Mouse (Mus musculus) right cerebral cortex, postnatal 14 days (tissue): ENCODE measurements around the gene Triap1.
"Not testable (repeated sequence)": the region's sequence is repeated elsewhere in the genome, so short reads cannot be mapped to it uniquely, and the experiment has no call there.

ENCODE experiments used
- DNase-seq: peaks from one replicate; pipeline ENCODE4 v3.0.0; 2022

Triap1 gene

GRCm38 (mm10) chr5:115340577-115341313 lies at the start of gene Triap1, which contains the start of gene Gatc:
TSS of gene Triap1 (plus strand) at chr5:115341225.
TSS of gene Gatc (minus strand) at chr5:115341178.
- DNase-seq, result peak; percentile 93

DNA sequence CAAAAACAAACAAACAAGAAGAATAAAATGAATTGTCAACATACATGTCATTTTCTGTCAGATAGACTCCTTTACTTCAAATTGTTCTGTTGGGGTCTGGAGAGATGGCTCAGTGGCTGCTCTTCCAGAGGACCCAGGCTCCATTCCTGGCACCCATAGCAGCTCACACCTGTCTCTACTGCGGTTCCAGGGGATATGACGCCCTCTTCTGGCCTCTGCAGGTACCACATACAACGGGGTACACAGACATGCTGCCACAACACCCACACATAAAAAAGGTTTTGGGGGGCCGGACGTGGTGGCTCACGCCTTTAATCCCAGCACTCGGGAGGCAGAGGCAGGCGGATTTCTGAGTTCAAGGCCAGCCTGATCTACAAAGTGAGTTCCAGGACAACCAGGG lies 46.9 kb upstream of the Triap1 start:
- no peak for DNase-seq

DNA sequence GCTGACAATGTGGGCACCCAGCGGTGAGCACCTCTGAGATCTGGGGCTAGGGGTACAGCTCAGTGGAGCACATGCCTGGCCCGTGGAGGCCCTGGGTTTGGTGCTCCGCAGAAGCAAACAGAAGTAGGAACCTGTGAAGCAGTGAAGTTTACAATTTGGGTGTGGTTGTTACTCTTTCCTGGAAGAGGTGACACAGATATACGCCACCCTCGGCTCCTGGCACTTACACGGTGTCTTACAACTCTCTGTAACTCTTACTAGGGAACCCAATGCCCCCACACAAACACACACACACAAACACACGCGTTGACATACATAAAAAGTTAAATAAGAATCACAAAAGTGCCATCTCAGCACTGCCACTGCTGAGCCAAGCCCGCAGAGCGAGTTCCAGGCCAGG lies 44.7 kb upstream of the Triap1 start:
- DNase-seq, result no peak

DNA sequence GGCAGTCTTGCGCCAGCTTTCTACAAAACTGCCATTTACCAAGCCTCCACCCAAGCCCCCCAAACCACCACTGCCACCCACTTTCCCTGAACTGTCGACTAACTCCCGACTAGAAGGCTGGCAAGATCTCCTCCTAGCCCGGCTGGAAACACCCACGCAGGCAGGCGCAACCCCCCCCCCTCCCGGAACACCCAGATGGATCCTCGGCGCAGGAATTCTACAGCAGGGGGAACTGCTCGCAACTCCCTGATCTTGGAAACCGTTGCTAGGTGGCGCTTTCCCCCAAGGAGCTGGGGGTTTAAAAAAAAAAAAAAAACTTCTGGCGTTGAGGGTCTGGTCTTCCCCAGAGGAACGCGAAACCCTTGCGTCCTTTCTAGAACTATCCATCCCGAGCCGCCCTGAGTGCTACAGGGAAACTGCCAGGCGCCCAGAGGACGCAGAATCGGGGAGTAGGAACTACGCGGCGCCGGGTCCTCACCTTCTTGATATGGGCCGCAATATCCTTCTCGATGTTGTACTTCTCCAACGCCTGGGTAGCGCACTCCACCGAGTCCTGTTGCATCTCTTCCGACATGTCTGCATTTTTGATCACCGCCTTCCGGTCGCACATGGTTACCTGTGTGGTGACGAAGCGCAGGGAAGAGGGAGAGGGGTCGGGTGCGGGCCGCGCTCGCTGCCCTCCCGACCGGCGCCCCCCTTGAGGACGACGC lies 40.8 kb upstream of the Triap1 start:
- peak; percentile 65 for DNase-seq

GRCm38 (mm10) chr5:115300792-115301614 lies 40.0 kb upstream of the Triap1 start, which contains the start of gene Dynll1:
TSS of gene Dynll1 (minus strand) at chr5:115300999.
- DNase-seq, result peak; percentile 99

DNA sequence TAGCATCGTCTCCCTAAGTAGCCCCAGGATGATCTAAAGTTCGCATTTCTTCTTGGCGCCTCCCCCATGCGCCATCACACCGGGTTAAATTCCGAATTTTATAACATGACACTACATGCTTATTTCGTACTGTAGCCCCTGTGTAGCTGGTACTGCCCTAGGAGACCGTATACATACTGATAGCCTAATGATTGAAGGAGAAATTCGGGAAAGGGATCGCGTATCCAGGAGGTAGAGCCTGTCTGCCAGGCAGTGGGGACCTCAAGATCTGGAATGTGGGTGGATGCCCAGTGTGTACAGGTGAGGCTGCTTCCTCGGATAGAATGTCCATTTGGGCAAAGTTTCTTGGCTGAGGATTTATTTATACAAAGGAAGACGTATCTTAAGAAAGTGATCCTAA lies 39.4 kb upstream of the Triap1 start:
- no peak for DNase-seq

- DNase-seq, result not testable (repeated sequence)
Measured at GRCm38 (mm10) chr5:115302190-115302589, 38.8 kb upstream of the Triap1 start.

- no peak for DNase-seq
Measured at GRCm38 (mm10) chr5:115312354-115312753, 28.7 kb upstream of the Triap1 start.

- DNase-seq, result no peak
Measured at GRCm38 (mm10) chr5:115312816-115313667, 28.0 kb upstream of the Triap1 start.

GRCm38 (mm10) chr5:115313668-115313943 lies 27.4 kb upstream of the Triap1 start:
- no peak for DNase-seq

- DNase-seq, result no peak
Measured at GRCm38 (mm10) chr5:115316968-115317644, 23.9 kb upstream of the Triap1 start.

- DNase-seq, result no peak
Measured at GRCm38 (mm10) chr5:115317645-115318328, 23.2 kb upstream of the Triap1 start.

DNA sequence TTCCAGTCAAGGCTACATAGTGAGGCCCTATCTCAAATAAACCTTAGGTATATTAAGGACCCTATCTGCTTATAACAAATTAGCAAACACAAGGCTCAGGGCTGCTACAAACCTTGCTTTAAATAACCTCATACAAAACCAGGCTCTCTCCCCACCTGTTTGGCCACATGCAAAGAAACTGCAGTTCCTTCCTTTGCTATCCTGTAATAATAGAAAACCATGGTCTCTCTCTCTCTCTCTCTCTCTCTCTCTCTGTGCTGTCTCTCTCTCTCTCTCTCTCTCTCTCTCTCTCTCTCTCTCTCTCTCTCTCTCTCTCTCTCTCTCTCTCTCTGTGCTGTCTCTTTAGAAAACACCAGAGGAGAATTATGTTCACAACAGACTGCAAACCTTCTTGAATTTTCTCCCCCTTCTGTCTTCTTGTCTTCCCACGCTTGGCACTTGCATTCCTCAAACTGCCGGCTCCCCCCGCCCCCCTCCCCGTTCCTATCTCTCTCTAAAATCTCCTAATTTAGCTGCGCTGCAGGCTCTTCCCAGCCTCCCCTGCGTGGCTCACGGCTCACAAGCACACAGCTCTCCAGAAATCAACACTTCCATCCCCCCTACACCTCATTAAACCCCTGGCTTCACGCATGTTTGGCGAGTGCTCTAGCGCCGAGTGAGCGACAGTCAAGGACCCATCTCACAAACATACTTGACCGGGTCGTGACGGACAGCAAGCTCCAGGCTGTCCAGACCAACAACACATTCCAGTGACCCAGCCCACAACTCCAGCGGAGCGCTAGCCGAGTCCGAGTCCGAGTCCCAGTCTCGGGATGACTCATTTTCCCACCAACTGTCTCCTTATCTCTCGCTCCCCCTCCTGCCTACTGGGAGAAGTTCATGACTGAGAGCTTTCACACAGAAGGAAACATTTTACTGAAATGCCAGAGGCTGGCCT lies 21.8 kb upstream of the Triap1 start:
- peak; percentile 59 for DNase-seq

GRCm38 (mm10) chr5:115326256-115326831 lies 14.7 kb upstream of the Triap1 start:
- DNase-seq, result no peak

GRCm38 (mm10) chr5:115326875-115327609 lies 14.0 kb upstream of the Triap1 start, which contains the start of gene Srsf9:
TSS of gene Srsf9 (plus strand) at chr5:115327177.
- peak; percentile 93 for DNase-seq

DNA sequence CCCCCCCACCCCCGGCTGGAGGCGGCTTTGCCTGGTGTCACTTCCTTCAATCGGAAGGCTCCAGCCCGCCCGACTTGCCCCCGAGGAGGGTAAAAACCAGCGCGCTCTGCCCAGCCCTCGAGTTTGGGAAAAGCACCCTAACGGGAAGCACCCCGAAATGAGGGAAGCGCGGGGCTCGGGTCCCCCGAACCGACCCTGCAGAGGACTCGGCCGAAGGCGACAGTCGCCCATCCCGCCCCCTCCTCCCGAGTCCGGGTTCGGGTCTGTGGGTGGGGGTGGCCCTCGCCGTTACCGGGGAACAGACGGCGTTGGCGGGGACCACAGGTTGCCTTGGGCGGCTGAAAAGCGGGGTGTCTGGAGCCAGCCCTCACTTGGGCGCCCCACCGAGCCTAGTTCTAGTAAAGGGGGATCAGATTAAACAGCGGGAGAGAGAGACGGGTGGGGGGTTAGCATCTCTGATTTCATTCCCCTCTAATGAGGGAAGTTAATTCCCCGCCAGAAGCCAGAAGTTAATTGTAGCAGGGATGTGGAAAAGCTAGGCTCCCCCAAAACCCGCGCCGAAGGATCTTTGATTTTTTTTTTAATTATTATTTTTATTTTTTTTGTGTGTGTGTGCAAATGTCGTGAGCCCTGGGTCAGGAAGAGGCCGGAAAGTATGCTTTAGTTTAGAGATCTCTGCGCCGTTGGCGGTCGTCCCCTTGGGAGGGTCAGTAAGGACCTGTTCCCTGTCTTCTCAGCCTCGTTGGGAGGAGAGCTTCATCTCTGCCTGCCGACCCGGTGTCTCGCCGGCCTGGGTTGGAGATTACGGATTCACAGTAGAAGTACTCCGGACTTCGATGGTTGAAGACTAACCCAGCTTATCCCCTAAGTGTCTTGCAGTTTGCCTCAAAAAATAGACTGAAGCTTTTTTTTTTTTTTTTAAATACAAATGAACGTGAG lies 13.1 kb upstream of the Triap1 start:
- DNase-seq, result peak; percentile 55

DNA sequence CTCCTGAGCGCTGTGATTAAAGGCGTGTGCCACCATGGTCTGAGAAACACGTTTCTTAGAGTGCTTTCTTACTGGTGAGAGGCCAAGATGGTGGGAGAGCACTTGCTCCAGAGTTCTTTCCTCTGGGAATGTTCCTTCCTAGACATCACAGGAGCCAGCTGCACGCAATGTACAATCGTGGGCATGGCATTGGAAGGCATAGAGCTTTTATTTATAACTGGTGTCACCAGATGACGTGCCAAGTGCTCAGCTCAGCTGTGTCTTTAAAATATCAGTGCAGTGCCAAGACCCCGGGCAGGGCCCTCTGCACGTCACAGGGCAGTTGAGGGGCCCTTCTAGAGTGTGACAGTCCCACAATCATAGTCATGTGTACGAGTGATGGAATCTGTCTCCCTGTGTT lies 10.1 kb upstream of the Triap1 start:
- DNase-seq, result no peak

- DNase-seq, result no peak
Measured at GRCm38 (mm10) chr5:115333626-115334025, 7.4 kb upstream of the Triap1 start.
